9 mouse cellular contexts compared by ENCODE assay signal in genomic region chr1:187610336-187610948, GRCm38 (mm10). TPM values are rescaled to one million over a fixed set of nuclear protein-coding genes. Genes with fewer than 3 reads are reported as not detected.
DNase-seq lines count a peak whose midpoint lies in the region; ATAC-seq lines count a peak whose summit lies in the region.
"Had no signal": no experiment of that assay in that cellular context is flagged by ENCODE, and none has a peak within 500 bp of the region (broad histone marks: within the 10 kb centered on the region; RNA-seq: fewer than 3 reads in every experiment).

No protein-coding gene starts in this region.

- no peak overlapping the region for H3K27ac ChIP-seq in forebrain, embryonic 10.5 days
- H3K27ac ChIP-seq in forebrain, embryonic 11.5 days (ENCODE audit: low read depth, low read length), result no peak overlapping the region
- no peak overlapping the region for H3K27ac ChIP-seq in hindbrain, embryonic 11.5 days (ENCODE audit: low read depth, low read length)

- no peak for ATAC-seq in forebrain, embryonic 11.5 days (replicated peaks; ENCODE audit: low FRiP score)
- no peak for ATAC-seq in hindbrain, embryonic 11.5 days (ENCODE audit: low FRiP score)

- peaks cover 82% of the 10 kb centered on the region for H3K27me3 ChIP-seq in forebrain, embryonic 10.5 days (ENCODE audit: poor library complexity, severe bottlenecking)
- peaks cover 70% of the 10 kb centered on the region for H3K27me3 ChIP-seq in forebrain, embryonic 11.5 days (ENCODE audit: control insufficient read depth, insufficient read depth, low read length)
- peaks cover 56% of the 10 kb centered on the region for H3K27me3 ChIP-seq in hindbrain, embryonic 11.5 days (ENCODE audit: control insufficient read depth, insufficient read depth, low read length)

- H3K4me1 ChIP-seq in forebrain, embryonic 10.5 days, result peaks cover 52% of the 10 kb centered on the region
- H3K4me1 ChIP-seq in forebrain, embryonic 11.5 days (replicated peaks; ENCODE audit: control insufficient read depth, insufficient read depth, low read length), result peaks cover 26% of the 10 kb centered on the region
- H3K4me1 ChIP-seq in hindbrain, embryonic 11.5 days (replicated peaks; ENCODE audit: control insufficient read depth, insufficient read depth, low read length), result peaks cover 6% of the 10 kb centered on the region; the same call in 1 of the 2 replicates

- WGBS in forebrain, embryonic 10.5 days, result 15% methylated on average over 8 of the region's 9 CpGs
- 25% methylated on average over 8 of the region's 9 CpGs for WGBS in forebrain, embryonic 11.5 days
- 26% methylated on average over 8 of the region's 9 CpGs for WGBS in hindbrain, embryonic 11.5 days

- peak; percentile 20 for DNase-seq in forebrain, embryonic 10.5 days (ENCODE audit: extremely low spot score, low spot score)
- DNase-seq in forebrain, embryonic 11.5 days (ENCODE audit: low spot score), result no peak
- peak; percentile 34 for DNase-seq in adrenal gland, postnatal 25 days
- DNase-seq in hindbrain, embryonic 11.5 days (ENCODE audit: low spot score), result peak; percentile 25
- peak; percentile 54 to 84 for DNase-seq in kidney, postnatal 25 days
- DNase-seq in frontal cortex, postnatal 10 days (ENCODE audit: low spot score in 2 of 2), result no peak
- no peak for DNase-seq in thymus, postnatal 25 days
- no peak for DNase-seq in spleen, postnatal 36 days (ENCODE audit: low spot score in 2 of 2)
- DNase-seq: gastrocnemius, postnatal 14 days had no signal

- H3K36me3 ChIP-seq in forebrain, embryonic 10.5 days (replicated peaks), result no peaks in the 10 kb centered on the region
- no peaks in the 10 kb centered on the region for H3K36me3 ChIP-seq in forebrain, embryonic 11.5 days (ENCODE audit: control insufficient read depth, insufficient read depth, low read length)
- H3K36me3 ChIP-seq in hindbrain, embryonic 11.5 days (ENCODE audit: control insufficient read depth, insufficient read depth, low read length), result no peaks in the 10 kb centered on the region

- H3K9ac ChIP-seq in forebrain, embryonic 11.5 days (ENCODE audit: low read length), result no peak overlapping the region
- no peak overlapping the region for H3K9ac ChIP-seq in hindbrain, embryonic 11.5 days (ENCODE audit: low read depth, low read length)

- no peak overlapping the region for H3K4me2 ChIP-seq in forebrain, embryonic 11.5 days (ENCODE audit: low read depth, low read length, severe bottlenecking)
- no peak overlapping the region for H3K4me2 ChIP-seq in hindbrain, embryonic 11.5 days (replicated peaks; ENCODE audit: low read depth, low read length)

- no peak overlapping the region for H3K4me3 ChIP-seq in forebrain, embryonic 10.5 days
- H3K4me3 ChIP-seq in forebrain, embryonic 11.5 days (ENCODE audit: low read depth, low read length), result no peak overlapping the region
- no peak overlapping the region for H3K4me3 ChIP-seq in hindbrain, embryonic 11.5 days (ENCODE audit: low read depth, low read length)

- no peaks in the 10 kb centered on the region for H3K9me3 ChIP-seq in forebrain, embryonic 10.5 days
- H3K9me3 ChIP-seq in forebrain, embryonic 11.5 days (ENCODE audit: control insufficient read depth, low read length), result no peaks in the 10 kb centered on the region
- H3K9me3 ChIP-seq in hindbrain, embryonic 11.5 days (ENCODE audit: control insufficient read depth, low read length), result no peaks in the 10 kb centered on the region

RNA-seq across cellular contexts. Expression of gene Esrrg, which starts 1.9 kb away (rescaled TPM):
- polyA plus RNA-seq in forebrain, embryonic 10.5 days (2016; fragmentation: Nextera tagmentation; extraction: Ambion mirVana), result 1.3 and 1.8 TPM in 2 replicates
- 5.0 TPM in 2 replicates for polyA plus RNA-seq in forebrain, embryonic 11.5 days (2014; fragmentation: Nextera tagmentation; extraction: Ambion mirVana)
- total RNA-seq in adrenal gland, postnatal 25 days (2021), result 9.0 and 19.4 TPM in 2 replicates
- polyA plus RNA-seq in hindbrain, embryonic 11.5 days (2014; fragmentation: Nextera tagmentation; extraction: Ambion mirVana), result 10.2 and 14.6 TPM in 2 replicates

Comparison
In these comparisons a context has a peak if more than half of its experiments do, and no peak if none do; other contexts are left out.
1. DNase-seq: peak in forebrain, embryonic 10.5 days (single experiment), adrenal gland, postnatal 25 days (single experiment), hindbrain, embryonic 11.5 days (single experiment) and kidney, postnatal 25 days (2 of 2); none in forebrain, embryonic 11.5 days (single experiment), frontal cortex, postnatal 10 days (0 of 2), thymus, postnatal 25 days (single experiment) and spleen, postnatal 36 days (0 of 2).